Mouse (Mus musculus) heart, postnatal 0 days (tissue): ENCODE measurements around the gene Myo3b.

ENCODE experiments used
- CTCF ChIP-seq: IDR thresholded peaks from 2 replicates; pipeline ENCODE4 v1.5.1; 2016; ENCODE audit warnings: antibody characterized with exemption, control low read depth, low read depth
- EP300 ChIP-seq: IDR thresholded peaks from 2 replicates; pipeline ENCODE4 v1.6.1; 2016; ENCODE audit warnings: antibody characterized with exemption, low read depth

- TF ChIP-seq CTCF (no peak), EP300 (no peak)
These were observed 20.7 kb upstream of the Myo3b start for GRCm38 (mm10) chr2:70018236-70018635.
